9 mouse cellular contexts compared by ENCODE assay signal in the genomic region with DNA sequence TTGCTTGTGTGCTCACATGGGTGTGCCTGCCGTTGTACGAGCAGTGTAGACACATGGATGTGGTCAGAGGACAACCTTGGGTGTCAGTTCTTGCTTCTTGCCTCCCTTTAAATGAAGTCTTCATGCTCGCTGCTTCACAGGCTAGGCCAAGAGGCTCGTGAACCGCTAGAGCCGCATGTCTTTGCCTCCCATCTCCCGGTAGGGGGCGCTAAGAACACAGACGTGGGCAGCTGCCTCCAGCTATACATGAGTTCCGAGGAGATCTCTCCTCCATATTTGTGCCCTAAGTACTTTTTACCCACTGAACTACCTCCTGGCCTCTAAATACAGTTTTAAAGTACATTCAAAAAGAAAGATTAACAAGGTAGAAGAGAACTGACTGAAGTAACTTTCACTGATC. TPM values are rescaled to one million over a fixed set of nuclear protein-coding genes. Genes with fewer than 3 reads are reported as not detected.
DNase-seq lines count a peak whose midpoint lies in the region; ATAC-seq lines count a peak whose summit lies in the region.
"Had no signal": no experiment of that assay in that cellular context is flagged by ENCODE, and none has a peak within 500 bp of the region (broad histone marks: within the 10 kb centered on the region; RNA-seq: fewer than 3 reads in every experiment).

No protein-coding gene starts in this region.

- H3K36me3 ChIP-seq in forebrain, embryonic 16.5 days (ENCODE audit: control insufficient read depth, insufficient read depth): no peaks in the 10 kb centered on the region
- H3K36me3 ChIP-seq in lung, embryonic 16.5 days (ENCODE audit: control insufficient read depth, insufficient read depth, low read length): no peaks in the 10 kb centered on the region

- 9% methylated on average over 10 of the region's 10 CpGs for WGBS in forebrain, embryonic 16.5 days
- WGBS in lung, embryonic 16.5 days: 9% methylated on average over 10 of the region's 10 CpGs

- ATAC-seq in forebrain, embryonic 16.5 days: peak; percentile 74
- peak; percentile 90 to 97 for ATAC-seq in hematopoietic stem cell, adult 5-6 weeks (replicated peaks in 1 of 2; ENCODE audit: insufficient read depth in 1 of 2, low FRiP score in 2 of 2, low TSS enrichment in 1 of 2, low read depth in 1 of 2, poor library complexity in 2 of 2, severe bottlenecking in 2 of 2)
- peak; percentile 82 for ATAC-seq in lung, embryonic 16.5 days (ENCODE audit: low read depth)

- no peaks in the 10 kb centered on the region for H3K27me3 ChIP-seq in forebrain, embryonic 16.5 days (replicated peaks; ENCODE audit: control insufficient read depth, insufficient read depth, low read length)
- H3K27me3 ChIP-seq in lung, embryonic 16.5 days (ENCODE audit: control insufficient read depth, insufficient read depth, low read depth, low read length): no peaks in the 10 kb centered on the region

- no peak overlapping the region for H3K9ac ChIP-seq in forebrain, embryonic 16.5 days (replicated peaks; ENCODE audit: low read depth, low read length)
- no peak overlapping the region for H3K9ac ChIP-seq in lung, embryonic 16.5 days (ENCODE audit: low read length)

- no peak overlapping the region for H3K4me3 ChIP-seq in forebrain, embryonic 16.5 days (replicated peaks; ENCODE audit: low read length)
- H3K4me3 ChIP-seq in lung, embryonic 16.5 days (ENCODE audit: low read length): no peak overlapping the region
- H3K4me3 ChIP-seq: megakaryocyte, embryonic 14.5 days had no signal

- H3K4me2 ChIP-seq in forebrain, embryonic 16.5 days (ENCODE audit: low read length): no peak overlapping the region
- H3K4me2 ChIP-seq in lung, embryonic 16.5 days (ENCODE audit: low read depth, low read length): no peak overlapping the region

- no peak overlapping the region for H3K27ac ChIP-seq in forebrain, embryonic 16.5 days (ENCODE audit: low read length)
- H3K27ac ChIP-seq in lung, embryonic 16.5 days (ENCODE audit: low read length): no peak overlapping the region

- no peaks in the 10 kb centered on the region for H3K9me3 ChIP-seq in forebrain, embryonic 16.5 days (ENCODE audit: control insufficient read depth, low read length)
- H3K9me3 ChIP-seq in lung, embryonic 16.5 days (ENCODE audit: control insufficient read depth, low read length): no peaks in the 10 kb centered on the region
- H3K9me3 ChIP-seq: megakaryocyte, embryonic 14.5 days had no signal

- DNase-seq in Muller cell, postnatal 12 days (ENCODE audit: inconsistent ontology term): peak; percentile 72
- peak; percentile 42 for DNase-seq in cerebellum, adult 11-12 months
- peak; percentile 69 for DNase-seq in layer of hippocampus, adult 9-11 months
- peak; percentile 75 to 88 for DNase-seq in right cerebral cortex, postnatal 10 days (ENCODE audit: low spot score in 2 of 2)
- DNase-seq in urinary bladder, adult 2 months (ENCODE audit: low spot score): peak; percentile 51

- no peaks in the 10 kb centered on the region for H3K4me1 ChIP-seq in forebrain, embryonic 16.5 days (replicated peaks; ENCODE audit: control insufficient read depth, insufficient read depth, low read length)
- no peaks in the 10 kb centered on the region for H3K4me1 ChIP-seq in lung, embryonic 16.5 days (replicated peaks; ENCODE audit: control insufficient read depth, insufficient read depth, low read length)

RNA-seq across cellular contexts. Expression of a gene that starts 16.7 kb away (rescaled TPM):
- 3.4 and 7.3 TPM in 2 replicates for polyA plus RNA-seq in forebrain, embryonic 16.5 days (2015; fragmentation: Nextera tagmentation; extraction: Ambion mirVana)
- not detected in 2 replicates for total RNA-seq in hematopoietic stem cell, adult 5-6 weeks (2017)
- not detected in 2 replicates for polyA plus RNA-seq in lung, embryonic 16.5 days (2015; fragmentation: Nextera tagmentation; extraction: Ambion mirVana)
- not detected in 2 replicates for polyA plus RNA-seq in urinary bladder, adult 2 months (2012; rRNA removed)
